Mouse (Mus musculus) lung, adult 2 months (tissue): ENCODE data around the gene Ank.

Experiments used
- CTCF ChIP-seq: fragments of 200-500 bp; IDR thresholded peaks from 2 replicates; pipeline ENCODE4 v1.5.1; 2011; ENCODE audit warnings: mild to moderate bottlenecking, low read length, control low read depth; ENCODE audit not compliant: insufficient read depth
- POLR2A ChIP-seq: fragments of 200-500 bp; IDR thresholded peaks from 2 replicates; pipeline ENCODE4 v1.6.1; 2011; ENCODE audit warnings: low read depth, mild to moderate bottlenecking, control low read depth, low read length, borderline replicate concordance; ENCODE audit errors: extremely low read depth

DNA sequence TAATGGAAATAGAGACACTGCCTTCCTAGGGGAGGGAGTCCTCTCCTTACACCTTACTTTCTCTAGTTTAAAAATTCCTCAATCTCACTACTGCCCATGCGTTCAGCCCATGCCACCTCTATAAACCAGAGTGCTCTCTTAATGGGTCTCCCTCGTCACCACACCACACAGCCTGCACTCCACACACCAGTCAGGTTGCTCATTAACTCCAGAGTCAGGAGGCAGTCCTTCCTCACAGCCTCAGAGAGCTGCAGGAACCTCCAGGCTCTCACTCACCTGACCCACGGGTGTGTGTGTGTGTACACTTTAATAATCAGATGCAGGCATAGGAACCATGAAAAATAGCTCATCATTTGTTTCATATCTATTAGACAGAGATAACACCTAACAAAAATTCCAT lies 153.2 kb downstream of the Ank start:
- TF ChIP-seq CTCF = no peak
- TF ChIP-seq POLR2A = no peak
